Mouse (Mus musculus) CD8-positive naive resting alpha-beta T cell, adult 57 days (primary cell): ENCODE data around the gene Fam98b. TPM values are rescaled to one million over a fixed set of nuclear protein-coding genes. Genes with fewer than 3 reads are reported as not detected.

ENCODE experiments used
- total RNA-seq: library from RNA; stranded (reverse); gene quantifications from one replicate; pipeline ENCODE4 v1.2.4, GENCODE M21; 2023

Fam98b gene
- 26.7 TPM for total RNA-seq

GRCm38 (mm10) chr2:117249255-117250000, at the start of gene Fam98b:
TSS of gene Fam98b (plus strand) at chr2:117249739.

Other genes starting within 250 kb of the Fam98b start
- gene Spred1, start 128.4 kb upstream of the Fam98b start, total RNA-seq, result 7.4 TPM
- gene Rasgrp1, start 93.3 kb downstream of the Fam98b start, total RNA-seq, result 266 TPM